Mouse (Mus musculus) gastrocnemius, postnatal 4 days (tissue): ENCODE data around the gene Ly6g5b. TPM values are rescaled to one million over a fixed set of nuclear protein-coding genes. Genes with fewer than 3 reads are reported as not detected.

Source experiments
- DNase-seq, 2 experiments: peaks; one replicate each; pipeline ENCODE4 v3.0.0; 2021 to 2022; ENCODE audit warnings: low spot score in 2 of 2, mixed read lengths in 2 of 2
- long read RNA-seq, 2 experiments: library from polyadenylated mRNA; stranded (forward); transcript quantifications; one replicate each; pipeline ENCODE4 v2.0.0; 2021
- total RNA-seq, 2 experiments: library from RNA; stranded (reverse); gene quantifications; 2 replicates each; pipeline ENCODE4 v1.2.3; 2021

Gene Ly6g5b
- 1 to 10 TPM in 1 of 2 experiments, under 1 TPM in 1; 0.44 to 1.2 TPM for total RNA-seq
- long read RNA-seq, experiment 1: 0 reads
- long read RNA-seq, experiment 2: 0 reads

GRCm38 (mm10) chr17:35115046-35116019 lies at the start of gene Ly6g5b:
TSS of gene Ly6g5b (minus strand) at chr17:35115428.
- no peak for DNase-seq

- DNase-seq: no peak
Observed at GRCm38 (mm10) chr17:35164218-35164567, 49.0 kb upstream of the Ly6g5b start.

- no peak for DNase-seq
Observed at GRCm38 (mm10) chr17:35163326-35164081, 48.3 kb upstream of the Ly6g5b start.

GRCm38 (mm10) chr17:35162730-35163129 lies 47.5 kb upstream of the Ly6g5b start:
- no peak for DNase-seq

GRCm38 (mm10) chr17:35162121-35162520 lies 46.9 kb upstream of the Ly6g5b start:
- DNase-seq: no peak

- no peak for DNase-seq
Observed at GRCm38 (mm10) chr17:35161421-35161820, 46.2 kb upstream of the Ly6g5b start.

- no peak for DNase-seq
Observed at GRCm38 (mm10) chr17:35159638-35160037, 44.4 kb upstream of the Ly6g5b start.

- no peak for DNase-seq
Observed at GRCm38 (mm10) chr17:35158850-35159593, 43.8 kb upstream of the Ly6g5b start.

- DNase-seq: no peak
Observed at GRCm38 (mm10) chr17:35157661-35158175, 42.5 kb upstream of the Ly6g5b start.

GRCm38 (mm10) chr17:35157254-35157653 lies 42.0 kb upstream of the Ly6g5b start:
- no peak for DNase-seq

GRCm38 (mm10) chr17:35156461-35157200 lies 41.4 kb upstream of the Ly6g5b start:
- no peak for DNase-seq

GRCm38 (mm10) chr17:35155451-35155850 lies 40.2 kb upstream of the Ly6g5b start:
- no peak for DNase-seq

- DNase-seq: no peak
Observed at GRCm38 (mm10) chr17:35154616-35155015, 39.4 kb upstream of the Ly6g5b start.

GRCm38 (mm10) chr17:35153931-35154330 lies 38.7 kb upstream of the Ly6g5b start:
- no peak for DNase-seq

GRCm38 (mm10) chr17:35153077-35153476 lies 37.8 kb upstream of the Ly6g5b start:
- no peak for DNase-seq

GRCm38 (mm10) chr17:35152121-35152520 lies 36.9 kb upstream of the Ly6g5b start:
- DNase-seq: no peak

- no peak for DNase-seq
Observed at GRCm38 (mm10) chr17:35147922-35148639, 32.9 kb upstream of the Ly6g5b start.

- DNase-seq: no peak
Observed at GRCm38 (mm10) chr17:35147348-35147747, 32.1 kb upstream of the Ly6g5b start.

GRCm38 (mm10) chr17:35146139-35146538 lies 30.9 kb upstream of the Ly6g5b start:
- no peak for DNase-seq

GRCm38 (mm10) chr17:35141971-35142370 lies 26.7 kb upstream of the Ly6g5b start:
- DNase-seq: no peak
